Mouse (Mus musculus) midbrain, embryonic 11.5 days (tissue): ENCODE measurements around the gene Cd164. TPM values are rescaled to one million over a fixed set of nuclear protein-coding genes. Genes with fewer than 3 reads are reported as not detected.

Experiments
- ATAC-seq: fragments of 200-750 bp; cut with Nextera tagmentation; 2 replicates; pipeline ENCODE4 v1.8.0; 2017; ENCODE audit warnings: moderate TSS enrichment, moderate library complexity; ENCODE audit not compliant: low FRiP score
- DNase-seq: peaks from one replicate; pipeline ENCODE4 v3.0.0; 2015; ENCODE audit warnings: low spot score; ENCODE audit errors: missing footprints
- H3K27ac ChIP-seq: fragments of 300-500 bp; sonication (generic); 2 replicates; pipeline ENCODE4 v1.5.1; 2014; ENCODE audit warnings: low read depth, low read length
- H3K27me3 ChIP-seq: fragments of 300-500 bp; sonication (generic); 2 replicates; pipeline ENCODE4 v1.6.1; 2014; ENCODE audit warnings: mild to moderate bottlenecking, low read length, moderate library complexity, mixed read lengths; ENCODE audit not compliant: control insufficient read depth, insufficient read depth
- H3K36me3 ChIP-seq: fragments of 300-500 bp; sonication (generic); 2 replicates; pipeline ENCODE4 v1.6.1; 2014; ENCODE audit warnings: mild to moderate bottlenecking, low read length, moderate library complexity, mixed read lengths; ENCODE audit not compliant: control insufficient read depth, insufficient read depth
- H3K4me1 ChIP-seq: fragments of 300-500 bp; sonication (generic); 2 replicates; pipeline ENCODE4 v1.6.1; 2014; ENCODE audit warnings: low read length; ENCODE audit not compliant: control insufficient read depth, insufficient read depth
- H3K4me2 ChIP-seq: fragments of 300-500 bp; sonication (generic); 2 replicates; pipeline ENCODE4 v1.6.1; 2014; ENCODE audit warnings: mild to moderate bottlenecking, moderate library complexity
- H3K4me3 ChIP-seq: fragments of 300-500 bp; sonication (generic); 2 replicates; pipeline ENCODE4 v1.5.1; 2014; ENCODE audit warnings: low read depth, low read length
- H3K9ac ChIP-seq: fragments of 300-500 bp; sonication (generic); 2 replicates; pipeline ENCODE4 v1.6.1; 2014; ENCODE audit warnings: low read length
- H3K9me3 ChIP-seq: fragments of 300-500 bp; sonication (generic); 2 replicates; pipeline ENCODE4 v1.6.1; 2016; ENCODE audit warnings: low read length; ENCODE audit not compliant: control insufficient read depth
- WGBS: fragments of 180-500 bp; shearing (Covaris S2); extraction: QIAGEN DNeasy Blood & Tissue Kit; methylation state at CpG from one replicate; pipeline ENCODE4 v1.1.7; 2014; 5-methylcytosine and 5-hydroxymethylcytosine counted together
- polyA plus RNA-seq: library from polyadenylated mRNA; unstranded; fragments of >200 nt; fragmentation: Nextera tagmentation; extraction: Ambion mirVana; gene quantifications from 2 replicates; pipeline ENCODE4 v1.2.1, GENCODE M21; 2014

The Cd164 gene
- polyA plus RNA-seq, 1 experiment from 2014 or later: 112 TPM

DNA sequence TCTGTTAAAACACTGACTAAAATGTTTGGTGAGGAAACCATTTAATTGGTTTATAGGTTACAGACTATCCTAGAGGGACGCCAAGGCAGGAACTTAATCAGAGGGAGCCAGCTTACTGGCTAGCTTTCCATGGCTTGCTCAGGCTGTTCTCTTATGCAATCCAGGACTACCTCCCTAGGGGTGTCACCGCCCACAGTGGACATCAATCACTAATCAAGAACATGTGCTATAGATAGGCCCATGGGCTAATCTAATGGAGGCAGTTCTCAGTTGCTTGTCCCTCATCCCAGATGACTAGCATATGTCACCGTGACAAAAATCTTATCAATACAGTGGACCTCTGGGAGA is 18.7 kb downstream of the Cd164 start:
- Histone ChIP-seq H3K9me3 (no peaks in the 10 kb centered on the region), H3K4me3 (no peak overlapping the region), H3K9ac (no peak overlapping the region), H3K36me3 (peaks cover 7% of the 10 kb centered on the region; the same call in 1 of the 2 replicates), H3K27ac (no peak overlapping the region), H3K4me1 (no peaks in the 10 kb centered on the region), H3K27me3 (no peaks in the 10 kb centered on the region), H3K4me2 (no peak overlapping the region)
- DNase-seq: no peak
- no peak for ATAC-seq
- 91% methylated on average over 3 of the region's 3 CpGs for WGBS

DNA sequence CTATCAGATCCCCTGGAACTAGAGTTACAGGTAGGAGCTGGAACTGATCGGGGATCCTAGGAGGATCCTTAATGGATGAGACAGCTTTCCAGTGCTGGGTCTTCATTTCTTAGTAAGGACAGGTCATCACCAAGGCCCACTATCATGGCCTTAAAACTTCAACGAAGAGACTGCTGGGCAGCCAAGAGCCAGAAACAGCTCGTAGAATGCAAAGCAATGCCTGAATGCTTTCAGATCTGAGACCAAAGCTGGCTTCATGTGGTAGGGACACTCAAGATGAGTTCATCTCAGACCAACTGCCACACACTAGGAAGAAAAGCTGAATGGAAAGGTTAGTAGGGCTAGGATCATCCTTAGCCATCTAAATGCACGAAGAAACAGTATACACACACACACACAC is 19.8 kb downstream of the Cd164 start:
- Histone ChIP-seq H3K36me3 (peaks cover 3% of the 10 kb centered on the region; the same call in 1 of the 2 replicates), H3K27me3 (no peaks in the 10 kb centered on the region), H3K9ac (no peak overlapping the region), H3K4me3 (no peak overlapping the region), H3K9me3 (no peaks in the 10 kb centered on the region), H3K27ac (no peak overlapping the region), H3K4me2 (no peak overlapping the region), H3K4me1 (no peaks in the 10 kb centered on the region)
- no peak for ATAC-seq
- DNase-seq: peak; percentile 26
- 96% methylated on average over 4 of the region's 4 CpGs for WGBS

DNA sequence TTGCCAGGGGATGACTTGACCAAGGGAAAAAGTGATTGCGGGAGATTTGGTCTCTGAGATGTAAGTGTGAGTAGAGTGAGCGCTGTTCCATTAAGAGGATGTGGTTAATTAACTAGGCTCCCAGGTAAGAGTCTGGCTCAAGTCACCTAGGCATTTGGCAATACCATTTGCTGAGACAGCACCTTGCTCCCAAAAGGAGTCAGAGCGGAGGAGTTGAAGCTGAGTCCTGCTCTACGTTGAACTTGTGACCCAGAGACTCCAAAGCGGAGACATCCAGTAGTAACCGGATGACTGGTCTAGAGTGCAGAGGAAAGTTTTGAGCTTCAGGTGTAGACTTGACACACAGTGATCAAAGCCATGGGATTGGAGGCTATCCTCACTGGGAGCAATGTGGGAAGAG is 22.8 kb downstream of the Cd164 start:
- WGBS: 96% methylated on average over 6 of the region's 6 CpGs
- Histone ChIP-seq H3K27me3 (no peaks in the 10 kb centered on the region), H3K4me3 (no peak overlapping the region), H3K4me1 (peaks cover 2% of the 10 kb centered on the region; the same call in 1 of the 2 replicates), H3K36me3 (no peaks in the 10 kb centered on the region), H3K9ac (no peak overlapping the region), H3K27ac (no peak overlapping the region), H3K9me3 (no peaks in the 10 kb centered on the region), H3K4me2 (no peak overlapping the region)
- DNase-seq (no peak), ATAC-seq (no peak)

DNA sequence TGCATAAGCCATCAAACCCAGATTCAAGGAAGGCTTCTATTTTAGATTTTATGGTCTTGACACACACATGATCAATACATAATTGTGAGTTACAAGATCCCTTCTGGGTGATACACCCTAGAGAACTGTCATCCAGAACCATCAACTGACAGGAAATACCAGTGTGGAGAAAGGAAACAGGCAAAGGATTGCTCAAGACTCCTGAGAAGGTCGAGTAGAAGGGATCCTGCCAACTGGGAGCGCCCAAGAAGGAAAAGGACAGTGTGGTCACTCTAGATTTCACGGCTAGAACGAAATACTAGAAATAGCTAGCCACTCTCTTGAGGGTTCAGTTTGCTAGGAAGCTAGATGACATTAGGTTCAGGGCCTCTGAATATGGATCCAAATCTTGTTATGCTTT is 24.2 kb downstream of the Cd164 start:
- no peaks in the 10 kb centered on the region for H3K9me3 ChIP-seq
- H3K9ac ChIP-seq: no peak overlapping the region
- DNase-seq (peak; percentile 68), ATAC-seq (no peak)
- WGBS: 83% methylated on average over 4 of the region's 4 CpGs
- peaks cover 2% of the 10 kb centered on the region; the same call in 1 of the 2 replicates for H3K4me1 ChIP-seq
- H3K27me3 ChIP-seq: no peaks in the 10 kb centered on the region
- H3K36me3 ChIP-seq: no peaks in the 10 kb centered on the region
- no peak overlapping the region for H3K4me2 ChIP-seq
- no peak overlapping the region for H3K27ac ChIP-seq
- H3K4me3 ChIP-seq: no peak overlapping the region

DNA sequence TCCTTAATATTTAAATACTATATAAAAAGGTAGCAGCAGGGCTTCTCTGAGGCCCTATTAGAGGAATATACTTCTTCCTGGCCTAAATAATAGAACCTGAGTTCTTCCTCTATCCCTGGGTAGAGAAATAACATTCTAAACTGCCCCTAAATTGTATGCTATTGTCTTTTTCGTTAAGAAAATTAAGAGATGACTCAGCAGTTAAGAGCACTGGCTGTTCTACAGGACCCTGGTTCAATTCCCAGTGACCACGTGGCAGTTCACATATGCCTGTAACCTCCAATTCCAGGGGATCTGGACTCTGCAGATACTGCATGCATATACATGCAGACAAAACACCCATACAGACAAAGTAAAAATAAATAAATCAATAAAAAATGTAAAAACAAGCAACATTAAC is 24.6 kb downstream of the Cd164 start:
- 82% methylated on average over 2 of the region's 2 CpGs for WGBS
- ATAC-seq: no peak
- Histone ChIP-seq H3K36me3 (no peaks in the 10 kb centered on the region), H3K27me3 (no peaks in the 10 kb centered on the region), H3K4me3 (no peak overlapping the region), H3K9ac (no peak overlapping the region), H3K4me2 (no peak overlapping the region), H3K27ac (no peak overlapping the region), H3K9me3 (no peaks in the 10 kb centered on the region), H3K4me1 (peaks cover 2% of the 10 kb centered on the region; the same call in 1 of the 2 replicates)
- no peak for DNase-seq

DNA sequence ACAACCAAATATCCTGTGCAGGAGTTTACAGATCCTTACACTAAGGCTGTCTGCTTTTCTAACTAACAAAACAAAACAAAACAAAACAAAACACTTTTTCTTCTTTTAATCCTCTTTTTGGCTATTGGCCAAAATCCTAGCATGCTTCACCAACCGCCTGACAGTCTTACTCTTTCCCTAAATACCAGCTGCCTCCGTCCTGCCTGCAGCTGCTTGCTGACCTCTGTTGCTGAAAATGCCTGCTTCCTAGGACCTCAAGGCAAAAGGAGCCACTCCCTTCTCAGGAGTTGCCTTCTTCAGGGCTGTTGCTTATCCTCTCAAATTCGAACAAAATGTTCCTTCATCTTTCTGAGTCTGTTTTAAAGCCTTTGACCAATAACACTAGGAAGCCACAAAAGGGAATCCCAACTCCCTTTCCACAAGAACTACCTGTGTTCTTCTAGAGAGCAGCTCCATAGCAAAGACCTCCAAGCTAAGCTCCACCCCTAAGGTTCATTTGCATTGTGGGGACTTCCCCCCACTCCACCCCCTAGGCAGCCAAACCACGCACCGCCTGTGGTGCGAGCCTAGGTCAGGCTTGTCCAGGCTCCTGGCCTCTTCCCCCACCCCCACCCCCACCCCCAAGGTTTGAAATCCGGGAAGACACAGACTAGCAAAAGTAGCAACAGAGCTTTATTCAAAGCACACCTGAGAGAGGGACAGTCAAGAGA is 25.4 kb downstream of the Cd164 start:
- Histone ChIP-seq H3K4me2 (no peak overlapping the region), H3K9ac (no peak overlapping the region), H3K27me3 (no peaks in the 10 kb centered on the region), H3K36me3 (no peaks in the 10 kb centered on the region), H3K9me3 (peaks cover 4% of the 10 kb centered on the region), H3K27ac (no peak overlapping the region), H3K4me1 (peaks cover 2% of the 10 kb centered on the region; the same call in 1 of the 2 replicates), H3K4me3 (no peak overlapping the region)
- DNase-seq: no peak
- ATAC-seq: no peak
- WGBS: under 1% methylated on average over 7 of the region's 7 CpGs

DNA sequence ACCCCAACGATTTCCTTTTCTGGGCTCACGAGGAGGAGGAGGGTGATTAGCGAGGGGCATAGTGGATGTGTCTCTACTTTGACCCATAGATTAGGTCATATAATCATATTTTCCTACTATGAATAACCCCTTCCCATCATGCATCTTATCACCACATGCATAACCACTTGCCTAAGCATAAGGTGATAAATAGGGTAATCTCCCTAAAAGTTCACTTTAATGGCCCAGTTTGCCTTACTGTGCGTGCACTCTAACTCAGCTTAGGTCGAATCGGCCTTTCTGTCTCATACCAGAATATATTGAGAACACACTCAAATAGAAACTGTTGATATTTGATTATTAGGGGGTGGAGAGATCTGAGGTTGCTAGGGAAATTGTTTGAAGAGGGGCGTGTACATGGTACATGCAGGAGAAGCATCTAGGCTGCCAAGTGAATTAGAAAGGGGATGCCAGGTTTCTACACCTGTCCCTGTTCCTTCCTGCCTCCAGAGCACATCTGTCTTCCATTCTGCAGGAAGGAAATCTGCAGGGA is 26.1 kb downstream of the Cd164 start:
- Histone ChIP-seq H3K27me3 (no peaks in the 10 kb centered on the region), H3K9ac (no peak overlapping the region), H3K4me3 (no peak overlapping the region), H3K27ac (no peak overlapping the region), H3K4me1 (peaks cover 2% of the 10 kb centered on the region; the same call in 1 of the 2 replicates), H3K36me3 (no peaks in the 10 kb centered on the region), H3K9me3 (peaks cover 4% of the 10 kb centered on the region), H3K4me2 (no peak overlapping the region)
- ATAC-seq (no peak), DNase-seq (no peak)
- 65% methylated on average over 7 of the region's 7 CpGs for whole genome bisulfite sequencing

DNA sequence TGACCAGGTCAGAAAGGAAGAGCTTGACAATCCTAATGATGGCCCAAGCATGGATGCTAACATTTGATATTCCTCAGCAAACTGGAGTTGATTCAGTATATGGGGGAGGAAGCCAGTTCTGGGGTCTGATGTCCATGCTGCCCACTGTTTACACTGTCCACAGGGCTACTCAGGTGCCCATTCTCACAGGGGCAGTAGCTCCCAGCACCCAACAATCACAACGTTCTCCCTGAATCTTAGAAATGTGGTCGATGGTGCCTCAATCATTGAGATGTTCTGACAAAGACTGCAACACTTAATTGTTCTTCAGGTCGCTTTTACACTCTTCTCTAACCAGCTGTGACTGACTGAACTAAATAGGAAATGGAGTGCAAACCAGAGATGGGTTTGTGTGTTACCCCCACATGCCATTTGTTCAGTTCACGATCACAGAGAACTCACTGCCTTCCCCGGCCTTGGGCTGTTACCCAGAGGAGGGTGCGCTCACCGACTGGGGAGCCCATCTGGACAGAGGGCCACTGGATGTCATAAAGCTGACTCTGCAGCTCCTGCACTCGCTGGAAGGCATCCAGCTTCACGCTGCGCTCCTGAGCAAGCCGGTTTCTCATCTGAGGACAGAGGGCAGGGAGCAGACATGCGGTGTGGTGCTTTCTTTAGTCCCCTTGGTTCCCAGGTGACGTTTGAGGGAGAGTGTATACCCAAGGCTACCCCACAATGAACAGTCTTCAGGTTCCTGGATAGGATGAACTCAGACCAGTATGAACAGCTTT is 27.4 kb downstream of the Cd164 start:
- DNase-seq (no peak), ATAC-seq (no peak)
- WGBS: 71% methylated on average over 13 of the region's 13 CpGs

DNA sequence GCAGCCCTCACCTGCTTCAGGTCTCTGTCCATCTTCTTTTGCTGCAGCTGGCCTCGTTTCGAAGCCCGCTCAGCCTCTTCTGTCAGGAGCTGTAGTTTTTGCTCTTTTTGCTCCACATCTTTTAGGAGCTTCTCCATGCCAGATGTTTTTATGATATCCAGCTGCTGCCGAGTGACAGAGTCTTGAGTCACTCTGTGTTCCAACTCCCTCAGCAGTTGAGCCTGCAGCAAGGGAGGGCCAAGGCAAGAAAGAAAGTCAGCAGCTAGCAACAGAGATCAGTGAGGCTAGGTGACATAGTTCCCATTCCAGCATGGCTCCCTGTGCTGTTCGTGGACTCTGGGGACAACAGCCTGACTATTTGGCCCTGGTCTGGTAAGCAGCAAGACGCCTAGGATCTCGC is 31.5 kb downstream of the Cd164 start:
- ATAC-seq: no peak

More for the DNA sequence above, 27.4 kb downstream of the Cd164 start:
- Histone ChIP-seq H3K9ac (no peak overlapping the region), H3K4me3 (no peak overlapping the region), H3K4me1 (peaks cover 2% of the 10 kb centered on the region; the same call in 1 of the 2 replicates), H3K4me2 (no peak overlapping the region), H3K27me3 (no peaks in the 10 kb centered on the region), H3K27ac (no peak overlapping the region), H3K9me3 (peaks cover 4% of the 10 kb centered on the region), H3K36me3 (no peaks in the 10 kb centered on the region)

More for the DNA sequence above, 31.5 kb downstream of the Cd164 start:
- H3K27ac ChIP-seq: no peak overlapping the region
- H3K36me3 ChIP-seq: no peaks in the 10 kb centered on the region
- H3K4me2 ChIP-seq: no peak overlapping the region
- DNase-seq: no peak
- H3K9me3 ChIP-seq: peaks cover 4% of the 10 kb centered on the region
- WGBS: 80% methylated on average over 7 of the region's 7 CpGs
- no peaks in the 10 kb centered on the region for H3K27me3 ChIP-seq
- 0 out of 2 replicates have a peak, but pooled peaks cover 2% of the 10 kb centered on the region for H3K4me1 ChIP-seq
- H3K9ac ChIP-seq: no peak overlapping the region
- no peak overlapping the region for H3K4me3 ChIP-seq
